Mouse (Mus musculus) forebrain, embryonic 13.5 days (tissue): ENCODE results near the gene Grifin. TPM values are rescaled to one million over a fixed set of nuclear protein-coding genes. Genes with fewer than 3 reads are reported as not detected.

Experiments
- ATAC-seq: fragments of 200-750 bp; cut with Nextera tagmentation; 2 replicates; pipeline ENCODE4 v1.8.0; 2017
- H3K27ac ChIP-seq: fragments of 300-500 bp; sonication (generic); 2 replicates; pipeline ENCODE4 v1.5.1; 2015; ENCODE audit warnings: inconsistent platforms, mild to moderate bottlenecking, moderate library complexity
- H3K27me3 ChIP-seq: fragments of 300-500 bp; sonication (generic); 2 replicates; pipeline ENCODE4 v1.6.1; 2015; ENCODE audit warnings: mild to moderate bottlenecking, inconsistent platforms
- H3K36me3 ChIP-seq: fragments of 300-500 bp; sonication (generic); 2 replicates; pipeline ENCODE4 v1.6.1; 2015; ENCODE audit warnings: mild to moderate bottlenecking, inconsistent platforms; ENCODE audit not compliant: poor library complexity, severe bottlenecking
- H3K4me1 ChIP-seq: fragments of 300-500 bp; sonication (generic); 2 replicates; pipeline ENCODE4 v1.6.1; 2015; ENCODE audit warnings: inconsistent platforms
- H3K4me2 ChIP-seq: fragments of 300-500 bp; sonication (generic); 2 replicates; pipeline ENCODE4 v1.6.1; 2015; ENCODE audit warnings: inconsistent platforms, mild to moderate bottlenecking, moderate library complexity
- H3K4me3 ChIP-seq: fragments of 300-500 bp; sonication (generic); 2 replicates; pipeline ENCODE4 v1.5.1; 2015; ENCODE audit warnings: mild to moderate bottlenecking, inconsistent platforms
- H3K9ac ChIP-seq: fragments of 300-500 bp; sonication (generic); 2 replicates; pipeline ENCODE4 v1.6.1; 2015; ENCODE audit warnings: mild to moderate bottlenecking, inconsistent platforms
- H3K9me3 ChIP-seq: fragments of 300-500 bp; sonication (generic); replicated peaks from 2 replicates; pipeline ENCODE4 v1.6.1; 2016; ENCODE audit warnings: inconsistent platforms
- WGBS: fragments of 180-500 bp; shearing (Covaris S2); methylation state at CpG from one replicate; pipeline ENCODE4 v1.1.7; 2015; 5-methylcytosine and 5-hydroxymethylcytosine counted together
- polyA plus RNA-seq: library from polyadenylated mRNA; unstranded; fragments of >200 nt; fragmentation: Nextera tagmentation; extraction: Ambion mirVana; gene quantifications from 2 replicates; pipeline ENCODE4 v1.2.1, GENCODE M21; 2015

Gene Grifin
- polyA plus RNA-seq, 1 experiment from 2014 or later = 0.49 TPM

DNA sequence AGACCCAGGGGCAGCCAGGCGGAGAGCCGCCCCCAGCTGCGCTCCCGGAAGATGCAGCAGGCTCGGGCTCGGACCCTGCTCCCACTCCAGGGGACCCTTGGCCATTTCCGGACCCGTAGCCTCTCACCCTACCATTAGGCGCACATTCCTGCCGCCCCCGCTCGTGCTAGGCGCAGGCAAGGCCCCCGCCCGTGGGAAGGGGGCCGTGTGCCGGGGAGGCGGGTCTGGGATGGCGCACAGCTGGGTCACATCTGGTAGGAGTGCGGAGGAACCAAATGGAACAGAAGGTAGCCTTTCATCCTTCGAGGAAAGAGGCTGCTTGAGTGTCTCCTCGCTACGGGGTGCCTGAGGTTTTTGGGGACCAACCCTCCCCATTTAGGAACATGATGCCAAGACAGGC is 41.5 kb upstream of the Grifin start:
- Histone ChIP-seq H3K9ac (peak overlapping the region; percentile 47; the same call in 1 of the 2 replicates), H3K36me3 (no peaks in the 10 kb centered on the region), H3K9me3 (no peaks in the 10 kb centered on the region), H3K4me3 (peak overlapping the region; percentile 69), H3K4me2 (peak overlapping the region; percentile 86), H3K27me3 (0 out of 2 replicates have a peak, but pooled peaks cover 15% of the 10 kb centered on the region), H3K4me1 (peaks cover 71% of the 10 kb centered on the region), H3K27ac (no peak overlapping the region)
- no peak for ATAC-seq
- WGBS = 1% methylated on average over 23 of the region's 23 CpGs

GRCm38 (mm10) chr5:140605228-140605627 is 40.4 kb upstream of the Grifin start:
- Histone ChIP-seq H3K4me2 (no peak overlapping the region), H3K9me3 (no peaks in the 10 kb centered on the region), H3K27me3 (0 out of 2 replicates have a peak, but pooled peaks cover 15% of the 10 kb centered on the region), H3K4me3 (no peak overlapping the region), H3K9ac (no peak overlapping the region), H3K36me3 (no peaks in the 10 kb centered on the region), H3K27ac (no peak overlapping the region), H3K4me1 (peaks cover 62% of the 10 kb centered on the region)
- ATAC-seq = no peak
- 29% methylated on average over 3 of the region's 3 CpGs for WGBS

DNA sequence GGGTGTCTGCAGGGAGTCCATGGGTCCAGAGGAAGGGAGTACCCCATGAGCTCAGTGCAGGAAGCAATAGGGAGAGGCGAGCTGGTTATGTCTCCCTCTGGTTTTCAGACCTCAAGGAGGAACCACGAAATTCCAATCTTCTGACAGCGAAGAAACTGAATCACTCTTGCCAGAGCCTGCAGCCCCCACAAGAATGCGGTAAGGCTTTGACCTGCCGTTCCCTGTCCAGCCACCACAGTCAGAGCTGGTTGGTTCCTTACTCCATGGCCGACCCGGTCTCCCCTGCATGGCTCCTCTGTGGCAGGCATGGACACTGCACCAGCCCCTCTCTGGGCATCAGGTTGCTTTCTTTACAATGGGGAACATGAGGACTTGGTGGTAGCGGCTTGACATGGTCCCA is 39.5 kb upstream of the Grifin start:
- ATAC-seq = no peak

DNA sequence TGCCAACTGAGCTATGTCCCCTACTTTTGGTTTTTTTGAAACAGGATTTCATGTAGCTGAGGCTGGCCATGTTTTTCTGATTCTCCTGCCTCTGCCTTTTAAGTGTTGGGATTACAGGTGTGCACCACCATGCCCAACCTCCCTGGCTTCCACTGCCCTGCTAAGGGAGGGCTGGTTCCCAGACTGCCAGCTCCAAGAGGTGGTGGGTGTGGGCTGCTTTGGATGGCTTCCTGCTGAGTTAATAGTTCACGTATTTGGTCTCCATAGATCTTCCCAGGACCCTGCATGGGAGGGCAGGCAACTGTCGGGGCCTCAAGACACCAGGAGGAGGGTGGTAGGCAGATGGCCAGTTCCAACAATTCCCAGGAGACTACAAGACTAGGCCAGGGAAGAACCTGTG is 37.7 kb upstream of the Grifin start:
- Histone ChIP-seq H3K4me3 (no peak overlapping the region), H3K9me3 (no peaks in the 10 kb centered on the region), H3K27me3 (0 out of 2 replicates have a peak, but pooled peaks cover 15% of the 10 kb centered on the region), H3K4me1 (peaks cover 38% of the 10 kb centered on the region), H3K27ac (no peak overlapping the region), H3K9ac (no peak overlapping the region), H3K36me3 (no peaks in the 10 kb centered on the region), H3K4me2 (no peak overlapping the region)
- no peak for ATAC-seq
- 68% methylated on average over 2 of the region's 2 CpGs for WGBS

More for the DNA sequence above, 39.5 kb upstream of the Grifin start:
- Histone ChIP-seq H3K4me1 (peaks cover 54% of the 10 kb centered on the region), H3K9me3 (no peaks in the 10 kb centered on the region), H3K9ac (no peak overlapping the region), H3K4me2 (no peak overlapping the region), H3K36me3 (no peaks in the 10 kb centered on the region), H3K4me3 (no peak overlapping the region), H3K27ac (no peak overlapping the region), H3K27me3 (0 out of 2 replicates have a peak, but pooled peaks cover 15% of the 10 kb centered on the region)
- WGBS = 85% methylated on average over 8 of the region's 8 CpGs

DNA sequence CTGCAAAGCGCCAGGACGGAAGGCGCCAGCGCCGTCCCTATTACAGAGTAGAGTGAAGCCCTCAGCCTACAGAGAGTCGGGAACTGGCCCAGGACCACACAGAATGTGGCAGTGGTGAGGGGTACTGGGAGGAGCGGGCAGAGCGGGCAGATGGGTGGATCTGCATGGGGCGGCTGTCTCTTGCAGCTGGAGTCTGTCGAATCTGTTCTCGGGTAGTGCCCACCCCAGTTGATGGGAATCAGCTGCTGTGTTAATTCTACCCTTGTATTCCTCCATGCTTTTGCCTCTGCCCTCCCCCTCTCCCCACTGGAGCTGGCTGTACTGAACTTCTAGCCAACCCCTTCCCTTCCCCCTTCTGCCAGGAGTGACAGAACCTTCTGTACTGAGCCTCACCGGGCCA is 36.8 kb upstream of the Grifin start:
- H3K4me1 ChIP-seq = peaks cover 30% of the 10 kb centered on the region
- no peaks in the 10 kb centered on the region for H3K36me3 ChIP-seq
- H3K27me3 ChIP-seq = 0 out of 2 replicates have a peak, but pooled peaks cover 10% of the 10 kb centered on the region
- H3K9ac ChIP-seq = no peak overlapping the region
- H3K4me3 ChIP-seq = no peak overlapping the region
- H3K9me3 ChIP-seq = no peaks in the 10 kb centered on the region
- H3K27ac ChIP-seq = no peak overlapping the region
- ATAC-seq = peak; percentile 57; the same call in 1 of the 2 replicates
- 67% methylated on average over 12 of the region's 12 CpGs for WGBS
- no peak overlapping the region for H3K4me2 ChIP-seq

- no peak overlapping the region for H3K9ac ChIP-seq
- H3K27ac ChIP-seq = no peak overlapping the region
- H3K4me2 ChIP-seq = no peak overlapping the region
- WGBS = 72% methylated on average over 5 of the region's 5 CpGs
- no peak overlapping the region for H3K4me3 ChIP-seq
- H3K9me3 ChIP-seq = no peaks in the 10 kb centered on the region
- no peaks in the 10 kb centered on the region for H3K36me3 ChIP-seq
- no peaks in the 10 kb centered on the region for H3K27me3 ChIP-seq
- no peak for ATAC-seq
- peaks cover 12% of the 10 kb centered on the region for H3K4me1 ChIP-seq
Measured at GRCm38 (mm10) chr5:140599939-140600338, 35.1 kb upstream of the Grifin start.

- H3K27ac ChIP-seq = no peak overlapping the region
- ATAC-seq = no peak
- no peak overlapping the region for H3K4me3 ChIP-seq
- H3K9ac ChIP-seq = no peak overlapping the region
- H3K36me3 ChIP-seq = no peaks in the 10 kb centered on the region
- no peak overlapping the region for H3K4me2 ChIP-seq
- H3K4me1 ChIP-seq = peaks cover 11% of the 10 kb centered on the region; the same call in 1 of the 2 replicates
- 91% methylated on average over 4 of the region's 4 CpGs for WGBS
- no peaks in the 10 kb centered on the region for H3K27me3 ChIP-seq
- no peaks in the 10 kb centered on the region for H3K9me3 ChIP-seq
Measured at GRCm38 (mm10) chr5:140597787-140598186, 32.9 kb upstream of the Grifin start.

GRCm38 (mm10) chr5:140596927-140597588 is 32.2 kb upstream of the Grifin start:
- H3K9me3 ChIP-seq = no peaks in the 10 kb centered on the region
- H3K36me3 ChIP-seq = no peaks in the 10 kb centered on the region
- H3K4me1 ChIP-seq = peaks cover 7% of the 10 kb centered on the region; the same call in 1 of the 2 replicates
- 0 out of 2 replicates have a peak overlapping the region, but pooled peaks have one; percentile 5 for H3K27ac ChIP-seq
- H3K9ac ChIP-seq = no peak overlapping the region
- ATAC-seq = no peak
- 76% methylated on average over 18 of the region's 18 CpGs for WGBS
- H3K4me2 ChIP-seq = no peak overlapping the region
- H3K4me3 ChIP-seq = no peak overlapping the region
- no peaks in the 10 kb centered on the region for H3K27me3 ChIP-seq

- ATAC-seq = no peak
- Histone ChIP-seq H3K9me3 (no peaks in the 10 kb centered on the region), H3K4me1 (peaks cover 3% of the 10 kb centered on the region; the same call in 1 of the 2 replicates), H3K4me3 (no peak overlapping the region), H3K9ac (no peak overlapping the region), H3K27me3 (no peaks in the 10 kb centered on the region), H3K4me2 (no peak overlapping the region), H3K36me3 (no peaks in the 10 kb centered on the region), H3K27ac (no peak overlapping the region)
- WGBS = 69% methylated on average over 3 of the region's 3 CpGs
Measured at GRCm38 (mm10) chr5:140596426-140596825, 31.6 kb upstream of the Grifin start.

DNA sequence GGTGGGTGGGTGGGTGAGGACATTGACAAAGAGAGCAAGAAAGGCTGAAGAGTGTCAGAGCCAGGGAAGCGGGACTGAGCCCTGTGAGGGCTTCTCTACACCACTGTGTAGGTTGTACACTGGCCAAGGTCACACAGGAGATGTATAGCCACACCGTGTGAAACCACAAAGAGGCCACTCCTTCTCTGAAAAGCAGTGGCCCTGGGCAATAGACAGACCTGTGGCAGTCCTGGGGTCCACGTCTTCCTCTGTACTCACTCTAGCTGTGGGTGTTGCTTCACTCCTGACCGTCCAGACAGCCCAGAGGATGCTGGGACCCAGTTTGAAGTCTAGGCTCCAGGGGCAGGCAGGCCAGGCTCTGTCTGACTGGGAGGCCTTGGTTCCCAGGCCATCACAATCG is 30.0 kb upstream of the Grifin start:
- H3K4me3 ChIP-seq = no peak overlapping the region
- no peak overlapping the region for H3K27ac ChIP-seq
- no peak overlapping the region for H3K4me2 ChIP-seq
- H3K9me3 ChIP-seq = no peaks in the 10 kb centered on the region
- no peaks in the 10 kb centered on the region for H3K27me3 ChIP-seq
- no peak overlapping the region for H3K9ac ChIP-seq
- H3K36me3 ChIP-seq = no peaks in the 10 kb centered on the region
- no peaks in the 10 kb centered on the region; the same call in 1 of the 2 replicates for H3K4me1 ChIP-seq
- WGBS = 60% methylated on average over 5 of the region's 5 CpGs
- no peak for ATAC-seq

DNA sequence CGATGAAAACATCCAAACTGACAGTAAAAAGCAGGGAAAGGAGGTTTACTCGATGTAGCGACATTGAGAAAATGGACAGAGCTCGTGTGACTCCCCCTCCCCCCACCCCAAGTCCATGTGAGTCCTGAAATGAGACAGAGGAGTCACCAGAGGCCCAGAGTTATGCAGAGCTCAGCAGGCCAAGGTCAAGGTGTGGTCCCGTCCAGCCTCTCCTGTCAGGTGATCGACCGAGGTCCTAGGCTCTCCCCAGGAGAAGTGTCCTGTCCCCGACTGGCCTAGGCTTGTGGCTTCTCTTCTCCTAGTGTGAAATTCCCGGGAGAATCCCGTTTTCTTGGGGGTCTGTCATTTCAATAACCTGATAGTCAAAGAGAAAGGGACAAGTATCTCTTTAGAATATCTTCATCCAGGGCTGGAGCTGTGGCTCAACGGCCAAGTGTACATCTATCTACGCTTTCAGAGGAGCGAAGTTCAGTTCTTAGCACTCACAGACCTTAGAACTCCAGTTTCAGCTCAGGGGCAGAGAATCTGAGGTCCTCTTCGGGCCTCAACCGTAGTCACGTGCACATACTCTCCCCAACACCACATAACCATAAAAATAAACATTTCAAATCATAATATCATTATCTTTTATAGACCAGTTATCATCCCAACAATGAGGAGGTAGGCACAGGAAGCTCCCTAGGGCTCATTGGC is 24.4 kb upstream of the Grifin start:
- no peaks in the 10 kb centered on the region for H3K9me3 ChIP-seq
- H3K9ac ChIP-seq = no peak overlapping the region
- H3K27ac ChIP-seq = no peak overlapping the region
- no peak for ATAC-seq
- no peak overlapping the region for H3K4me2 ChIP-seq
- H3K27me3 ChIP-seq = no peaks in the 10 kb centered on the region
- peaks cover 13% of the 10 kb centered on the region for H3K4me1 ChIP-seq
- 92% methylated on average over 16 of the region's 16 CpGs for WGBS
- H3K4me3 ChIP-seq = no peak overlapping the region
- H3K36me3 ChIP-seq = no peaks in the 10 kb centered on the region

DNA sequence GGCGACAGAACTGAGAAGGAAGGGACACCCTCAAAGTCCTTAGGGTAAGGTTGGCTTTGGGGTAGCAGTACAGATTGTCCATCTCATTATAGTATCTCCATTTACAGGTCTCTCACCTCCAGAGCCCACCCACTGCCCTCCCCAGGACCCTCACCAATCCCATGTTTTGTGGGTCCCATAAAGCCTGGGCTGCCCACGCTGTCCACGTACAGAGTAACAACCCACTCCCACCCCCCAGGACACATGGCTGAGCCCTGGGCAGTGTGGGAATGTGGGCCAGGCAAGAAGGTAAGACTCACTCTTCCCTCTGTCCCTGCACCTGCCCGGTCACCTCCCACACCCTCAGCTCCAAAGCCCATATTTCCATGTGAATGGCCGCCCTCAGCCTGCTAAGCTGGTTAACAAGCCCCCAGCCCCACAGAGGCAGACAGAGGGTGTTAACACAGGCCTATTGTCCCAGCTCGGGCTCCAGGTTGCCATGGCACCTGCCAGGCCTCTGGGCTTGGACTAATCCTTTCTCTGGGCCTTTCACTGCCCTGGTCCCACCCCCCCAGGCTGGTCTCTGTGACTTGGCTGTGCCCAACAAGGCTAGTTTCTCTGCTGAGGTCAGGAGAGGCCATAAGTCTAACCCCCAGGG is 19.0 kb upstream of the Grifin start:
- Histone ChIP-seq H3K36me3 (no peaks in the 10 kb centered on the region), H3K4me3 (no peak overlapping the region), H3K27me3 (no peaks in the 10 kb centered on the region), H3K4me1 (peaks cover 62% of the 10 kb centered on the region), H3K9me3 (no peaks in the 10 kb centered on the region), H3K9ac (0 out of 2 replicates have a peak overlapping the region, but pooled peaks have one; percentile 27), H3K27ac (peak overlapping the region; percentile 85), H3K4me2 (peak overlapping the region; percentile 19; the same call in 1 of the 2 replicates)
- WGBS = 3% methylated on average over 6 of the region's 6 CpGs
- ATAC-seq = peak; percentile 85
